Mouse (Mus musculus): ENCODE results near the gene Tmem205. TPM values are rescaled to one million over a fixed set of nuclear protein-coding genes. Genes with fewer than 3 reads are reported as not detected.

Tmem205 gene
- polyA plus RNA-seq, 1 experiment from 2014 or later = 58.8 TPM

GRCm38 (mm10) chr9:21954635-21955034, 27.3 kb upstream of the Tmem205 start:
- WGBS = 86% methylated on average over 3 of the region's 3 CpGs
- no peak overlapping the region for H3K4me3 ChIP-seq (ENCODE audit: control insufficient read depth in 1 of 2, insufficient read depth in 1 of 2, low read depth in 1 of 2, low read length in 2 of 2)
- H3K9ac ChIP-seq (ENCODE audit: low read length) = no peak overlapping the region
- no peak for ATAC-seq (ENCODE audit: insufficient number of reproducible peaks, insufficient read depth, low FRiP score, low read depth)
- H3K4me1 ChIP-seq (ENCODE audit: control insufficient read depth in 2 of 2, insufficient read depth in 2 of 2, low read length in 2 of 2) = peaks cover 3 to 10% of the 10 kb centered on the region in 2 experiments; a peak in 2 of 4 replicates
- no peak overlapping the region for H3K27ac ChIP-seq (replicated peaks in 1 of 2; ENCODE audit: control insufficient read depth in 1 of 2, insufficient read depth in 1 of 2, low read depth in 2 of 2, low read length in 2 of 2)
- H3K4me2 ChIP-seq (ENCODE audit: low read length) = peak overlapping the region; percentile 69; the same call in 1 of the 2 replicates
- H3K27me3 ChIP-seq (ENCODE audit: control insufficient read depth, insufficient read depth, low read length) = no peaks in the 10 kb centered on the region
- 0 out of 2 replicates have a peak, but pooled peaks cover 9% of the 10 kb centered on the region for H3K36me3 ChIP-seq (ENCODE audit: control insufficient read depth, insufficient read depth, low read length)
- H3K9me3 ChIP-seq (ENCODE audit: control insufficient read depth, low read length) = no peaks in the 10 kb centered on the region

- 12% methylated on average over 3 of the region's 3 CpGs for WGBS
- no peak for ATAC-seq (ENCODE audit: insufficient number of reproducible peaks, insufficient read depth, low FRiP score, low read depth)
These were observed 26.2 kb upstream of the Tmem205 start for GRCm38 (mm10) chr9:21953600-21953999.

GRCm38 (mm10) chr9:21951977-21952376, 24.6 kb upstream of the Tmem205 start:
- ATAC-seq (ENCODE audit: insufficient number of reproducible peaks, insufficient read depth, low FRiP score, low read depth) = no peak
- H3K4me2 ChIP-seq (ENCODE audit: low read length) = no peak overlapping the region

More at GRCm38 (mm10) chr9:21953600-21953999, 26.2 kb upstream of the Tmem205 start:
- Histone ChIP-seq H3K9me3 (ENCODE audit: control insufficient read depth, low read length) (no peaks in the 10 kb centered on the region), H3K9ac (ENCODE audit: low read length) (no peak overlapping the region), H3K4me3 (ENCODE audit: control insufficient read depth in 1 of 2, insufficient read depth in 1 of 2, low read depth in 1 of 2, low read length in 2 of 2) (no peak overlapping the region), H3K27me3 (ENCODE audit: control insufficient read depth, insufficient read depth, low read length) (no peaks in the 10 kb centered on the region), H3K36me3 (ENCODE audit: control insufficient read depth, insufficient read depth, low read length) (0 out of 2 replicates have a peak, but pooled peaks cover 9% of the 10 kb centered on the region), H3K4me1 (ENCODE audit: control insufficient read depth in 2 of 2, insufficient read depth in 2 of 2, low read length in 2 of 2) (peaks cover 3 to 10% of the 10 kb centered on the region in 2 experiments; a peak in 2 of 4 replicates), H3K4me2 (ENCODE audit: low read length) (no peak overlapping the region), H3K27ac (replicated peaks in 1 of 2; ENCODE audit: control insufficient read depth in 1 of 2, insufficient read depth in 1 of 2, low read depth in 2 of 2, low read length in 2 of 2) (no peak overlapping the region)

GRCm38 (mm10) chr9:21950322-21950721, 23.0 kb upstream of the Tmem205 start:
- H3K4me3 ChIP-seq (ENCODE audit: control insufficient read depth in 1 of 2, insufficient read depth in 1 of 2, low read depth in 1 of 2, low read length in 2 of 2) = no peak overlapping the region
- H3K4me2 ChIP-seq (ENCODE audit: low read length) = no peak overlapping the region
- 17% methylated on average over 11 of the region's 11 CpGs for WGBS
- no peak for ATAC-seq (ENCODE audit: insufficient number of reproducible peaks, insufficient read depth, low FRiP score, low read depth)
- peaks cover 22% of the 10 kb centered on the region for H3K27me3 ChIP-seq (ENCODE audit: control insufficient read depth, insufficient read depth, low read length)
- no peak overlapping the region for H3K9ac ChIP-seq (ENCODE audit: low read length)
- 0 out of 4 replicates have a peak, but pooled peaks cover 0 to 3% of the 10 kb centered on the region in 2 experiments for H3K4me1 ChIP-seq (ENCODE audit: control insufficient read depth in 2 of 2, insufficient read depth in 2 of 2, low read length in 2 of 2)
- no peaks in the 10 kb centered on the region for H3K9me3 ChIP-seq (ENCODE audit: control insufficient read depth, low read length)
- no peaks in the 10 kb centered on the region for H3K36me3 ChIP-seq (ENCODE audit: control insufficient read depth, insufficient read depth, low read length)
- no peak overlapping the region for H3K27ac ChIP-seq (replicated peaks in 1 of 2; ENCODE audit: control insufficient read depth in 1 of 2, insufficient read depth in 1 of 2, low read depth in 2 of 2, low read length in 2 of 2)

More at GRCm38 (mm10) chr9:21951977-21952376, 24.6 kb upstream of the Tmem205 start:
- no peak overlapping the region for H3K9ac ChIP-seq (ENCODE audit: low read length)
- H3K4me3 ChIP-seq (ENCODE audit: control insufficient read depth in 1 of 2, insufficient read depth in 1 of 2, low read depth in 1 of 2, low read length in 2 of 2) = no peak overlapping the region
- no peaks in the 10 kb centered on the region for H3K36me3 ChIP-seq (ENCODE audit: control insufficient read depth, insufficient read depth, low read length)
- 0 out of 4 replicates have a peak, but pooled peaks cover 0 to 8% of the 10 kb centered on the region in 2 experiments for H3K4me1 ChIP-seq (ENCODE audit: control insufficient read depth in 2 of 2, insufficient read depth in 2 of 2, low read length in 2 of 2)
- no peaks in the 10 kb centered on the region for H3K9me3 ChIP-seq (ENCODE audit: control insufficient read depth, low read length)
- no peak overlapping the region for H3K27ac ChIP-seq (replicated peaks in 1 of 2; ENCODE audit: control insufficient read depth in 1 of 2, insufficient read depth in 1 of 2, low read depth in 2 of 2, low read length in 2 of 2)
- peaks cover 14% of the 10 kb centered on the region for H3K27me3 ChIP-seq (ENCODE audit: control insufficient read depth, insufficient read depth, low read length)
- 81% methylated on average over 3 of the region's 3 CpGs for WGBS

- WGBS = 68% methylated on average over 6 of the region's 6 CpGs
- peaks cover 25% of the 10 kb centered on the region for H3K27me3 ChIP-seq (ENCODE audit: control insufficient read depth, insufficient read depth, low read length)
These were observed 21.4 kb upstream of the Tmem205 start for GRCm38 (mm10) chr9:21948790-21949189.

GRCm38 (mm10) chr9:21948146-21948545, 20.8 kb upstream of the Tmem205 start:
- Histone ChIP-seq H3K4me2 (ENCODE audit: low read length) (no peak overlapping the region), H3K4me3 (ENCODE audit: control insufficient read depth in 1 of 2, insufficient read depth in 1 of 2, low read depth in 1 of 2, low read length in 2 of 2) (no peak overlapping the region), H3K9ac (ENCODE audit: low read length) (no peak overlapping the region), H3K27me3 (ENCODE audit: control insufficient read depth, insufficient read depth, low read length) (peaks cover 26% of the 10 kb centered on the region), H3K27ac (replicated peaks in 1 of 2; ENCODE audit: control insufficient read depth in 1 of 2, insufficient read depth in 1 of 2, low read depth in 2 of 2, low read length in 2 of 2) (no peak overlapping the region), H3K36me3 (ENCODE audit: control insufficient read depth, insufficient read depth, low read length) (no peaks in the 10 kb centered on the region), H3K4me1 (ENCODE audit: control insufficient read depth in 2 of 2, insufficient read depth in 2 of 2, low read length in 2 of 2) (0 out of 4 replicates have a peak, but pooled peaks cover 0 to 3% of the 10 kb centered on the region in 2 experiments), H3K9me3 (ENCODE audit: control insufficient read depth, low read length) (no peaks in the 10 kb centered on the region)
- no peak for ATAC-seq (ENCODE audit: insufficient number of reproducible peaks, insufficient read depth, low FRiP score, low read depth)
- WGBS = 45% methylated on average over 8 of the region's 8 CpGs

More at GRCm38 (mm10) chr9:21948790-21949189, 21.4 kb upstream of the Tmem205 start:
- H3K27ac ChIP-seq (replicated peaks in 1 of 2; ENCODE audit: control insufficient read depth in 1 of 2, insufficient read depth in 1 of 2, low read depth in 2 of 2, low read length in 2 of 2) = no peak overlapping the region
- no peak overlapping the region for H3K9ac ChIP-seq (ENCODE audit: low read length)
- H3K4me1 ChIP-seq (ENCODE audit: control insufficient read depth in 2 of 2, insufficient read depth in 2 of 2, low read length in 2 of 2) = 0 out of 4 replicates have a peak, but pooled peaks cover 0 to 3% of the 10 kb centered on the region in 2 experiments
- no peaks in the 10 kb centered on the region for H3K9me3 ChIP-seq (ENCODE audit: control insufficient read depth, low read length)
- no peak overlapping the region for H3K4me3 ChIP-seq (ENCODE audit: control insufficient read depth in 1 of 2, insufficient read depth in 1 of 2, low read depth in 1 of 2, low read length in 2 of 2)
- H3K36me3 ChIP-seq (ENCODE audit: control insufficient read depth, insufficient read depth, low read length) = no peaks in the 10 kb centered on the region
- H3K4me2 ChIP-seq (ENCODE audit: low read length) = no peak overlapping the region
- ATAC-seq (ENCODE audit: insufficient number of reproducible peaks, insufficient read depth, low FRiP score, low read depth) = no peak

GRCm38 (mm10) chr9:21947540-21948130, 20.3 kb upstream of the Tmem205 start:
- no peak overlapping the region for H3K4me3 ChIP-seq (ENCODE audit: control insufficient read depth in 1 of 2, insufficient read depth in 1 of 2, low read depth in 1 of 2, low read length in 2 of 2)
- H3K9me3 ChIP-seq (ENCODE audit: control insufficient read depth, low read length) = no peaks in the 10 kb centered on the region
- ATAC-seq (ENCODE audit: insufficient number of reproducible peaks, insufficient read depth, low FRiP score, low read depth) = no peak
- H3K4me1 ChIP-seq (ENCODE audit: control insufficient read depth in 2 of 2, insufficient read depth in 2 of 2, low read length in 2 of 2) = 0 out of 4 replicates have a peak, but pooled peaks cover 0 to 3% of the 10 kb centered on the region in 2 experiments
- peaks cover 26% of the 10 kb centered on the region for H3K27me3 ChIP-seq (ENCODE audit: control insufficient read depth, insufficient read depth, low read length)
- H3K36me3 ChIP-seq (ENCODE audit: control insufficient read depth, insufficient read depth, low read length) = no peaks in the 10 kb centered on the region
- peak overlapping the region; percentile 9; the same call in 1 of the 2 replicates for H3K4me2 ChIP-seq (ENCODE audit: low read length)
- H3K27ac ChIP-seq (replicated peaks in 1 of 2; ENCODE audit: control insufficient read depth in 1 of 2, insufficient read depth in 1 of 2, low read depth in 2 of 2, low read length in 2 of 2) = no peak overlapping the region
- H3K9ac ChIP-seq (ENCODE audit: low read length) = no peak overlapping the region
- WGBS = 4% methylated on average over 28 of the region's 28 CpGs

All from heart, embryonic 14.5 days (tissue).